Mouse (Mus musculus) embryonic facial prominence, embryonic 10.5 days (tissue): ENCODE results near the gene Gm13279. TPM values are rescaled to one million over a fixed set of nuclear protein-coding genes. Genes with fewer than 3 reads are reported as not detected.
"Not testable (repeated sequence)": the region's sequence is repeated elsewhere in the genome, so short reads cannot be mapped to it uniquely, and the experiment has no call there.

Experiments
- DNase-seq: peaks from one replicate; pipeline ENCODE4 v3.0.0-alpha.2; 2017; ENCODE audit warnings: low spot score
- H3K27ac ChIP-seq: fragments of 300-500 bp; sonication (generic); replicated peaks from 2 replicates; pipeline ENCODE4 v1.5.1; 2016; ENCODE audit warnings: mild to moderate bottlenecking
- H3K27me3 ChIP-seq: fragments of 300-500 bp; sonication (generic); replicated peaks from 2 replicates; pipeline ENCODE4 v1.6.1; 2016; ENCODE audit warnings: low read depth, mild to moderate bottlenecking; ENCODE audit not compliant: poor library complexity, severe bottlenecking
- H3K36me3 ChIP-seq: fragments of 300-500 bp; sonication (generic); replicated peaks from 2 replicates; pipeline ENCODE4 v1.6.1; 2016; ENCODE audit warnings: mild to moderate bottlenecking, moderate library complexity
- H3K4me1 ChIP-seq: fragments of 300-500 bp; sonication (generic); 2 replicates; pipeline ENCODE4 v1.6.1; 2016
- H3K4me3 ChIP-seq: fragments of 300-500 bp; sonication (generic); 2 replicates; pipeline ENCODE4 v1.5.1; 2016; ENCODE audit warnings: mild to moderate bottlenecking, moderate library complexity
- H3K9me3 ChIP-seq: fragments of 300-500 bp; sonication (generic); 2 replicates; pipeline ENCODE4 v1.6.1; 2016; ENCODE audit warnings: mild to moderate bottlenecking
- WGBS: fragments of 180-500 bp; shearing (Covaris S2); methylation state at CpG from one replicate; pipeline ENCODE4 v1.1.7; 2016; 5-methylcytosine and 5-hydroxymethylcytosine counted together
- polyA plus RNA-seq: library from polyadenylated mRNA; unstranded; fragments of >200 nt; fragmentation: Nextera tagmentation; extraction: Ambion mirVana; gene quantifications from 2 replicates; pipeline ENCODE4 v1.2.1, GENCODE M21; 2016

Gene Gm13279
- polyA plus RNA-seq, 1 experiment from 2014 or later: not detected

GRCm38 (mm10) chr4:88776622-88777021 lies 20.6 kb upstream of the Gm13279 start, which contains the start of gene Gm13289:
Gene Gm13289 (plus strand): TSS chr4:88776922.
- not testable (repeated sequence) for DNase-seq, H3K27me3 ChIP-seq, H3K36me3 ChIP-seq, H3K27ac ChIP-seq, H3K4me3 ChIP-seq, H3K4me1 ChIP-seq, H3K9me3 ChIP-seq
- WGBS: no CpG with 5 or more reads among the region's 29 CpGs

GRCm38 (mm10) chr4:88779550-88779949 lies 17.6 kb upstream of the Gm13279 start, which contains the start of gene Gm13272:
Gene Gm13272 (plus strand): TSS chr4:88779850.
- H3K4me3 ChIP-seq, H3K4me1 ChIP-seq, DNase-seq, H3K27ac ChIP-seq, H3K27me3 ChIP-seq, H3K9me3 ChIP-seq, H3K36me3 ChIP-seq: not testable (repeated sequence)
- no CpG with 5 or more reads among the region's 29 CpGs for WGBS

- H3K36me3 ChIP-seq, DNase-seq, H3K4me1 ChIP-seq, H3K9me3 ChIP-seq, H3K27me3 ChIP-seq, H3K4me3 ChIP-seq, H3K27ac ChIP-seq: not testable (repeated sequence)
- whole genome bisulfite sequencing: 42% methylated on average over 16 of the region's 18 CpGs
These were observed 16.9 kb upstream of the Gm13279 start for GRCm38 (mm10) chr4:88780320-88780719.

- WGBS: 24% methylated on average over 5 of the region's 7 CpGs
- H3K27ac ChIP-seq, H3K9me3 ChIP-seq, H3K4me1 ChIP-seq, DNase-seq, H3K36me3 ChIP-seq, H3K27me3 ChIP-seq: not testable (repeated sequence)
- peak within 1 kb of the TSS; percentile 40; the same call in 1 of the 2 replicates for H3K4me3 ChIP-seq
These were observed 15.4 kb upstream of the Gm13279 start, which contains the start of gene Ifnz for GRCm38 (mm10) chr4:88781831-88782230. Gene Ifnz (plus strand): TSS chr4:88782131.

GRCm38 (mm10) chr4:88782335-88782734 lies 14.9 kb upstream of the Gm13279 start:
- H3K36me3 ChIP-seq, H3K27me3 ChIP-seq, DNase-seq, H3K9me3 ChIP-seq, H3K4me1 ChIP-seq, H3K27ac ChIP-seq: not testable (repeated sequence)
- H3K4me3 ChIP-seq: peak overlapping the region; percentile 40; the same call in 1 of the 2 replicates
- WGBS: 2% methylated on average over 15 of the region's 31 CpGs

GRCm38 (mm10) chr4:88785409-88785808 lies 11.8 kb upstream of the Gm13279 start, which contains the start of gene Gm13276:
Gene Gm13276 (plus strand): TSS chr4:88785709.
- not testable (repeated sequence) for H3K4me1 ChIP-seq, H3K27me3 ChIP-seq

GRCm38 (mm10) chr4:88788402-88788801 lies 8.8 kb upstream of the Gm13279 start, which contains the start of gene Gm13277:
Gene Gm13277 (plus strand): TSS chr4:88788632.
- not testable (repeated sequence) for H3K36me3 ChIP-seq, DNase-seq, H3K9me3 ChIP-seq, H3K27me3 ChIP-seq, H3K4me1 ChIP-seq, H3K4me3 ChIP-seq, H3K27ac ChIP-seq
- 0% methylated on average over 4 of the region's 28 CpGs for WGBS

More at GRCm38 (mm10) chr4:88785409-88785808, 11.8 kb upstream of the Gm13279 start, which contains the start of gene Gm13276:
- H3K9me3 ChIP-seq, H3K36me3 ChIP-seq, H3K27ac ChIP-seq, H3K4me3 ChIP-seq, DNase-seq: not testable (repeated sequence)
- no CpG with 5 or more reads among the region's 27 CpGs for WGBS

- not testable (repeated sequence) for H3K27me3 ChIP-seq, H3K36me3 ChIP-seq, H3K9me3 ChIP-seq, H3K4me1 ChIP-seq, H3K27ac ChIP-seq, H3K4me3 ChIP-seq, DNase-seq
- WGBS: no CpG with 5 or more reads among the region's 28 CpGs
These were observed 5.9 kb upstream of the Gm13279 start, which contains the start of gene Gm13278 for GRCm38 (mm10) chr4:88791250-88791649. Gene Gm13278 (plus strand): TSS chr4:88791550.

- H3K4me3 ChIP-seq, H3K36me3 ChIP-seq, H3K9me3 ChIP-seq, H3K27ac ChIP-seq, H3K27me3 ChIP-seq, H3K4me1 ChIP-seq, DNase-seq: not testable (repeated sequence)
- 2% methylated on average over 19 of the region's 52 CpGs for WGBS
These were observed 3.1 kb upstream of the Gm13279 start, which contains the start of gene Gm13275 for GRCm38 (mm10) chr4:88793936-88794675. Gene Gm13275 (plus strand): TSS chr4:88794487.

GRCm38 (mm10) chr4:88799365-88799764 lies 2.2 kb downstream of the Gm13279 start, which contains the start of gene Gm13285:
Gene Gm13285 (plus strand): TSS chr4:88799665.
- H3K4me3 ChIP-seq, DNase-seq, H3K36me3 ChIP-seq, H3K27ac ChIP-seq, H3K27me3 ChIP-seq, H3K9me3 ChIP-seq, H3K4me1 ChIP-seq: not testable (repeated sequence)
- WGBS: 9% methylated on average over 6 of the region's 7 CpGs

- H3K4me3 ChIP-seq, H3K36me3 ChIP-seq, H3K9me3 ChIP-seq, H3K4me1 ChIP-seq, DNase-seq, H3K27ac ChIP-seq: not testable (repeated sequence)
- peaks cover 13% of the 10 kb centered on the region for H3K27me3 ChIP-seq
- WGBS: no CpG with 5 or more reads among the region's 29 CpGs
These were observed 5.8 kb downstream of the Gm13279 start, which contains the start of gene Gm13287 for GRCm38 (mm10) chr4:88802954-88803353. Gene Gm13287 (plus strand): TSS chr4:88803254.

- H3K4me1 ChIP-seq, DNase-seq, H3K9me3 ChIP-seq, H3K36me3 ChIP-seq, H3K27ac ChIP-seq: not testable (repeated sequence)
- peaks cover 14% of the 10 kb centered on the region for H3K27me3 ChIP-seq
- no CpG with 5 or more reads among the region's 8 CpGs for WGBS
- H3K4me3 ChIP-seq: peak within 1 kb of the TSS; percentile 43; the same call in 1 of the 2 replicates
These were observed 8.0 kb downstream of the Gm13279 start, which contains the start of gene Gm13288 for GRCm38 (mm10) chr4:88805231-88805630. Gene Gm13288 (plus strand): TSS chr4:88805531.

GRCm38 (mm10) chr4:88805761-88806160 lies 8.6 kb downstream of the Gm13279 start:
- 0% methylated on average over 21 of the region's 34 CpGs for WGBS
- not testable (repeated sequence) for DNase-seq, H3K36me3 ChIP-seq, H3K27ac ChIP-seq, H3K9me3 ChIP-seq, H3K4me1 ChIP-seq
- peak overlapping the region; percentile 43; the same call in 1 of the 2 replicates for H3K4me3 ChIP-seq
- peaks cover 14% of the 10 kb centered on the region for H3K27me3 ChIP-seq
